Mouse (Mus musculus) bone marrow, adult 2 months (tissue): ENCODE measurements around the gene Ssc4d. TPM values are rescaled to one million over a fixed set of nuclear protein-coding genes. Genes with fewer than 3 reads are reported as not detected.

ENCODE experiments used
- H3K27ac ChIP-seq: fragments of 200-500 bp; 2 replicates; pipeline ENCODE4 v1.5.1; 2012; ENCODE audit warnings: low read depth, mild to moderate bottlenecking, control low read depth, inconsistent platforms, low read length; ENCODE audit not compliant: control insufficient read depth, poor library complexity, insufficient read depth
- H3K4me1 ChIP-seq: fragments of 200-500 bp; 2 replicates; pipeline ENCODE4 v1.6.1; 2011; ENCODE audit warnings: low read length; ENCODE audit not compliant: control insufficient read depth, insufficient read depth
- H3K4me3 ChIP-seq: fragments of 200-500 bp; replicated peaks from 2 replicates; pipeline ENCODE3; 2011; ENCODE audit warnings: mild to moderate bottlenecking, low read depth, low read length, control low read depth; ENCODE audit not compliant: control insufficient read depth
- CTCF ChIP-seq: fragments of 200-500 bp; IDR thresholded peaks from 2 replicates; pipeline ENCODE4 v1.5.1; 2011; ENCODE audit warnings: low read length, control low read depth; ENCODE audit not compliant: control insufficient read depth, insufficient read depth
- POLR2A ChIP-seq: fragments of 200-500 bp; IDR thresholded peaks from 2 replicates; pipeline ENCODE4 v1.6.1; 2011; ENCODE audit warnings: low read depth, mild to moderate bottlenecking, control low read depth, low read length, borderline replicate concordance; ENCODE audit not compliant: control insufficient read depth
- WGBS: fragments of 180-500 bp; shearing (Covaris S2); methylation state at CpG from one replicate; pipeline ENCODE4 v1.1.7; 2018; 5-methylcytosine and 5-hydroxymethylcytosine counted together
- polyA plus RNA-seq: library from polyadenylated mRNA; stranded (reverse); fragments of >200 nt; gene quantifications from 2 replicates; pipeline ENCODE4 v1.2.4, GENCODE M21; 2011; ENCODE audit warnings: low replicate concordance; ENCODE audit not compliant: missing spikeins, insufficient read depth, insufficient read length

Ssc4d gene
- polyA plus RNA-seq, 1 experiment: 4.0 TPM

GRCm38 (mm10) chr5:135931526-135931925 lies 42.8 kb downstream of the Ssc4d start:
- Histone ChIP-seq H3K27ac (no peak overlapping the region), H3K4me3 (no peak overlapping the region), H3K4me1 (peaks cover 5% of the 10 kb centered on the region; the same call in 1 of the 2 replicates)
- WGBS: 83% methylated on average over 9 of the region's 9 CpGs
- no peak for TF ChIP-seq CTCF
- TF ChIP-seq POLR2A: no peak

- Histone ChIP-seq H3K4me1 (peaks cover 1% of the 10 kb centered on the region; the same call in 1 of the 2 replicates), H3K4me3 (no peak overlapping the region), H3K27ac (no peak overlapping the region)
- TF ChIP-seq CTCF: no peak
- TF ChIP-seq POLR2A: no peak
- WGBS: 86% methylated on average over 6 of the region's 6 CpGs
Measured at GRCm38 (mm10) chr5:135929685-135930424, 44.5 kb downstream of the Ssc4d start.

- no peaks in the 10 kb centered on the region for H3K4me1 ChIP-seq
- TF ChIP-seq POLR2A: no peak
- TF ChIP-seq CTCF: no peak
- no peak overlapping the region for H3K27ac ChIP-seq
- WGBS: 93% methylated on average over 7 of the region's 7 CpGs
- H3K4me3 ChIP-seq: no peak overlapping the region
Measured at GRCm38 (mm10) chr5:135923901-135924300, 50.4 kb downstream of the Ssc4d start.

- WGBS: 76% methylated on average over 3 of the region's 3 CpGs
Measured at GRCm38 (mm10) chr5:135919902-135920301, 54.4 kb downstream of the Ssc4d start.

GRCm38 (mm10) chr5:135918593-135918992 lies 55.7 kb downstream of the Ssc4d start:
- TF ChIP-seq CTCF (no peak), POLR2A (no peak)
- H3K27ac ChIP-seq: no peak overlapping the region
- no peak overlapping the region for H3K4me3 ChIP-seq
- H3K4me1 ChIP-seq: no peaks in the 10 kb centered on the region; the same call in none of the 2 replicates
- WGBS: 92% methylated on average over 5 of the region's 5 CpGs

More at GRCm38 (mm10) chr5:135919902-135920301, 54.4 kb downstream of the Ssc4d start:
- TF ChIP-seq CTCF (no peak), POLR2A (no peak)
- H3K4me3 ChIP-seq: no peak overlapping the region
- no peaks in the 10 kb centered on the region; the same call in none of the 2 replicates for H3K4me1 ChIP-seq
- no peak overlapping the region for H3K27ac ChIP-seq

DNA sequence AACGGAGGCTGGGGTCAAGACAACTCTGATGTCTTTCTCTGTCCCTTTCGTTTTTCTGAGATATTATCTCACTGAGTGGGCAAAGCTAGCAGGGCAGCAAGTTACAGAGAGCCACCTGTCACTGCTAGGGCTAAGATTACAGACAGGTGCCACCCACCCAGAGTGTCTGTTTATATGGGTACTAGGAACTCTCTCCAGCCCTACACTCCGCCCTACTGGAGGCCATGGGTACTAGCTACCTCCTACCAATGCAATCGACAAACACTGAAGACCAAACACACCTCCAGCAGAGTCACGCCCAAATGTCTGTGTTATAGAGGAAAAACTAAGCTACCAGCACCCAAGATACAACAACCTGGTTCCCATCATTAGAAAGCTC lies 56.3 kb downstream of the Ssc4d start:
- TF ChIP-seq POLR2A (no peak), CTCF (no peak)
- Histone ChIP-seq H3K27ac (no peak overlapping the region), H3K4me3 (no peak overlapping the region), H3K4me1 (no peaks in the 10 kb centered on the region; the same call in none of the 2 replicates)
- WGBS: 83% methylated on average over 5 of the region's 5 CpGs

GRCm38 (mm10) chr5:135917327-135918058 lies 56.8 kb downstream of the Ssc4d start:
- WGBS: 89% methylated on average over 8 of the region's 8 CpGs
- Histone ChIP-seq H3K4me3 (no peak overlapping the region), H3K4me1 (no peaks in the 10 kb centered on the region; the same call in none of the 2 replicates)

DNA sequence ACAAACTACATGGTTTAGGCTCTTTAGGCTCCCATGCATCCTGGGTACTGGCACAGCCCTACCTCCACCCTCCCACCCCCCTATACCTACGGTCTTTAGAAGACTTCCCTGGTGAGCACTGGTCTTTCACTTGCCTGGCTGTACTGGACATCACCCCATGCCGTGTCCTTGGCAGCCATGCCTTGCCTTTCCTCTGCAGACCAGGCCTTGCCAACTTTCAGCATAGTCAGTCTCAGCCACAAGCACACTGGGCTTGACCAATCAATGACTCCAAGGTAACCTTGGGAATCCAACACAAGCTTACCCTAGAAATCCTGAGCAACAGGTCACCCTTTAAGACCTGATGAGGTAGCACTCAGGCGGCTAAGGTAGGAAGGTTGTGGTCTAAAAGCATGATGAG lies 57.7 kb downstream of the Ssc4d start:
- TF ChIP-seq CTCF: no peak
- Histone ChIP-seq H3K4me3 (no peak overlapping the region), H3K4me1 (peaks cover 2% of the 10 kb centered on the region), H3K27ac (no peak overlapping the region)
- WGBS: 81% methylated on average over 3 of the region's 3 CpGs

More at GRCm38 (mm10) chr5:135917327-135918058, 56.8 kb downstream of the Ssc4d start:
- TF ChIP-seq POLR2A (no peak), CTCF (no peak)
- no peak overlapping the region for H3K27ac ChIP-seq
